In genomic region chr8:119910547-119911257, GRCm38 (mm10) we compare ENCODE assay signal across 8 mouse cellular contexts. TPM values are rescaled to one million over a fixed set of nuclear protein-coding genes. Genes with fewer than 3 reads are reported as not detected.
DNase-seq lines count a peak whose midpoint lies in the region; ATAC-seq lines count a peak whose summit lies in the region.

Gene Gm20388 (plus strand): TSS chr8:119910841.

- peak within 1 kb of the TSS; percentile 93 for H3K27ac ChIP-seq in intestine, embryonic 15.5 days

- peak; percentile 82 for DNase-seq in adrenal gland, adult 8-10 months
- peak; percentile 86 for DNase-seq in embryo, embryonic 11.5 days (ENCODE audit: low read depth, low spot score)
- DNase-seq in gastrocnemius, postnatal 36 days: peak; percentile 87 to 96
- peak; percentile 86 to 93 for DNase-seq in left cerebral cortex, postnatal 14 days (ENCODE audit: low spot score in 2 of 2)
- DNase-seq in right cerebral cortex, postnatal 14 days: peak; percentile 90
- DNase-seq in urinary bladder, postnatal 25 days (ENCODE audit: low spot score): peak; percentile 91

- peak within 1 kb of the TSS; percentile 81 for H3K4me3 ChIP-seq in intestine, embryonic 15.5 days (replicated peaks)

- H3K9ac ChIP-seq in intestine, embryonic 15.5 days: peak within 1 kb of the TSS; percentile 97

- no peaks in the 10 kb centered on the region for H3K36me3 ChIP-seq in intestine, embryonic 15.5 days

- peak; percentile 96 for ATAC-seq in intestine, embryonic 15.5 days
- ATAC-seq in megakaryocyte-erythroid progenitor cell, adult 5-6 weeks (replicated peaks; ENCODE audit: low FRiP score, low TSS enrichment, poor library complexity, severe bottlenecking): peak; percentile 72

- intact Hi-C loops in gastrocnemius, postnatal 36 days (cut with DNase I): no loop called here
- intact Hi-C loops in left cerebral cortex, postnatal 14 days (cut with DNase I): no loop called here

- WGBS in intestine, embryonic 15.5 days: under 1% methylated on average over 80 of the region's 97 CpGs

- peaks cover 31% of the 10 kb centered on the region for H3K4me1 ChIP-seq in intestine, embryonic 15.5 days (replicated peaks)

- no peaks in the 10 kb centered on the region for H3K9me3 ChIP-seq in intestine, embryonic 15.5 days

- H3K27me3 ChIP-seq in intestine, embryonic 15.5 days (replicated peaks): no peaks in the 10 kb centered on the region

- H3K4me2 ChIP-seq in intestine, embryonic 15.5 days (replicated peaks): peak within 1 kb of the TSS; percentile 95

RNA-seq across cellular contexts. Expression of gene Gm20388, which starts in this region (rescaled TPM):
- 10 to 100 TPM in 1 of 4 experiments, 1 to 10 TPM in 3; 1.7 to 16.9 (median 5.8) TPM for total RNA-seq in adrenal gland, adult 8-10 months (2022)
- 1 to 10 TPM; 6.8 to 7.8 TPM for total RNA-seq in gastrocnemius, postnatal 36 days (2021)
- 3.0 TPM in 1 of 2 replicates, not detected in the other for polyA plus RNA-seq in intestine, embryonic 15.5 days (2015; fragmentation: Nextera tagmentation; extraction: Ambion mirVana)
- 1 to 10 TPM; 2.8 to 7.3 TPM for total RNA-seq in left cerebral cortex, postnatal 14 days (2021)
- 7.3 and 11.4 TPM in 2 replicates for total RNA-seq in megakaryocyte-erythroid progenitor cell, adult 5-6 weeks (2014; fragmentation: Nextera tagmentation)
- 17.9 and 18.1 TPM in 2 replicates for total RNA-seq in megakaryocyte-erythroid progenitor cell, adult 5-6 weeks (2017)

Comparison
In these comparisons a context has a peak if more than half of its experiments do, and no peak if none do; other contexts are left out.
1. Peak in every context shown above with its lines: DNase-seq, ATAC-seq, H3K4me3 ChIP-seq and H3K27ac ChIP-seq.